ENCODE assay signal across 23 mouse cellular contexts in the genomic region with DNA sequence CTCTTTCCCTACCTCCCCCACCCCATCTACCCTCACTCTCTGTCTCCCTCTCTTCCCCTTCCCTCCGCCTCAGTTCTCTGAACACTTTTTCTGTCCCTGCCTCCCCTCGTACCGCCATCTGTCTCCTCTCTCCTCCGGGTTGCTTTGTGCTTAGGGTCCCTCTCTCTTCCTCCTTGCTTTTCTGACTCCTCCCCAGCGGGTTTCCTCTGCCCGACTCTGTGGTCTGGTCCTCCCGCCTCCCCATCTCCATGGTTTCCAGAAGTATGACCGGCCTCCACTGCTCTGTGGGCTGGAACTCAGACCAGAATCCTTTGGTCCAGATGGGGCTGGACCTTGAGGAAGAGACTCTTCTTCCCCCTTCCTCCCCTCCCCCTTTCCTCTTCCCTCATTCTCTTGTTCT. TPM values are rescaled to one million over a fixed set of nuclear protein-coding genes. Genes with fewer than 3 reads are reported as not detected.
DNase-seq lines count a peak whose midpoint lies in the region; ATAC-seq and TF ChIP-seq lines count a peak whose summit lies in the region.
"Had no signal": no experiment of that assay in that cellular context is flagged by ENCODE, and none has a peak within 500 bp of the region (broad histone marks: within the 10 kb centered on the region; RNA-seq: fewer than 3 reads in every experiment).

No protein-coding gene starts in this region.

- no peaks in the 10 kb centered on the region for H3K36me3 ChIP-seq in neural tube, embryonic 12.5 days
- no peaks in the 10 kb centered on the region for H3K36me3 ChIP-seq in neural tube, embryonic 15.5 days
- no peaks in the 10 kb centered on the region for H3K36me3 ChIP-seq in embryonic facial prominence, embryonic 13.5 days
- no peaks in the 10 kb centered on the region for H3K36me3 ChIP-seq in midbrain, embryonic 10.5 days
- H3K36me3 ChIP-seq in neural tube, embryonic 13.5 days = no peaks in the 10 kb centered on the region
- H3K36me3 ChIP-seq: heart, embryonic 12.5 days; limb, embryonic 15.5 days; lung, embryonic 15.5 days had no signal

- H3K4me1 ChIP-seq in neural tube, embryonic 12.5 days = peaks cover 61% of the 10 kb centered on the region
- H3K4me1 ChIP-seq in neural tube, embryonic 15.5 days = peaks cover 30% of the 10 kb centered on the region
- peaks cover 31% of the 10 kb centered on the region for H3K4me1 ChIP-seq in embryonic facial prominence, embryonic 13.5 days
- peaks cover 87% of the 10 kb centered on the region for H3K4me1 ChIP-seq in midbrain, embryonic 10.5 days
- H3K4me1 ChIP-seq in neural tube, embryonic 13.5 days (replicated peaks) = peaks cover 72% of the 10 kb centered on the region
- no peaks in the 10 kb centered on the region for H3K4me1 ChIP-seq in lung, adult 2 months (ENCODE audit: control insufficient read depth, insufficient read depth, low read length)

- under 1% methylated on average over 8 of the region's 8 CpGs for WGBS in neural tube, embryonic 12.5 days
- WGBS in neural tube, embryonic 15.5 days = 4% methylated on average over 8 of the region's 8 CpGs
- 5% methylated on average over 8 of the region's 8 CpGs for WGBS in embryonic facial prominence, embryonic 13.5 days
- 0% methylated on average over 8 of the region's 8 CpGs for WGBS in midbrain, embryonic 10.5 days
- under 1% methylated on average over 8 of the region's 8 CpGs for WGBS in neural tube, embryonic 13.5 days
- WGBS in lung, adult 2 months = 3% methylated on average over 8 of the region's 8 CpGs

- H3K4me2 ChIP-seq in neural tube, embryonic 12.5 days (replicated peaks) = peak overlapping the region; percentile 67
- H3K4me2 ChIP-seq in neural tube, embryonic 15.5 days = no peak overlapping the region
- H3K4me2 ChIP-seq in embryonic facial prominence, embryonic 13.5 days = peak overlapping the region; percentile 43
- peak overlapping the region; percentile 34 for H3K4me2 ChIP-seq in neural tube, embryonic 13.5 days
- H3K4me2 ChIP-seq: heart, embryonic 12.5 days; limb, embryonic 15.5 days; lung, embryonic 15.5 days had no signal

- H3K9ac ChIP-seq in neural tube, embryonic 12.5 days = peak overlapping the region; percentile 21; the same call in 1 of the 2 replicates
- no peak overlapping the region for H3K9ac ChIP-seq in neural tube, embryonic 15.5 days (replicated peaks)
- 0 out of 2 replicates have a peak overlapping the region, but pooled peaks have one; percentile 51 for H3K9ac ChIP-seq in embryonic facial prominence, embryonic 13.5 days
- no peak overlapping the region for H3K9ac ChIP-seq in neural tube, embryonic 13.5 days
- H3K9ac ChIP-seq: heart, embryonic 12.5 days; limb, embryonic 15.5 days; lung, embryonic 15.5 days had no signal

- peak; percentile 79 for DNase-seq in midbrain, embryonic 10.5 days (ENCODE audit: low spot score)
- DNase-seq in right cerebral cortex, postnatal 10 days (ENCODE audit: low spot score in 2 of 2) = no peak
- no peak for DNase-seq in lung, adult 2 months
- DNase-seq in adrenal gland, postnatal 4 days (ENCODE audit: low spot score in 2 of 2) = no peak
- DNase-seq: adrenal gland, postnatal 14 days; cerebellum, postnatal 14 days; heart, postnatal 36 days; kidney, postnatal 14 days; layer of hippocampus, adult 9-11 months; retina, postnatal 1 day; thymus, postnatal 36 days had no signal

- H3K27ac ChIP-seq in neural tube, embryonic 12.5 days = no peak overlapping the region
- H3K27ac ChIP-seq in neural tube, embryonic 15.5 days (replicated peaks) = no peak overlapping the region
- H3K27ac ChIP-seq in embryonic facial prominence, embryonic 13.5 days = no peak overlapping the region
- peak overlapping the region; percentile 94 for H3K27ac ChIP-seq in midbrain, embryonic 10.5 days (replicated peaks)
- H3K27ac ChIP-seq in neural tube, embryonic 13.5 days (replicated peaks) = no peak overlapping the region
- H3K27ac ChIP-seq: limb, embryonic 15.5 days; lung, embryonic 15.5 days had no signal

- no peak for TF ChIP-seq CTCF in lung, adult 2 months (IDR thresholded peaks at IDR 0.05; ENCODE audit: insufficient read depth, low read length)

- peaks cover 74% of the 10 kb centered on the region for H3K27me3 ChIP-seq in neural tube, embryonic 12.5 days (replicated peaks)
- H3K27me3 ChIP-seq in neural tube, embryonic 15.5 days (replicated peaks) = peaks cover 87% of the 10 kb centered on the region
- H3K27me3 ChIP-seq in embryonic facial prominence, embryonic 13.5 days = peaks cover 100% of the 10 kb centered on the region
- peaks cover 100% of the 10 kb centered on the region for H3K27me3 ChIP-seq in midbrain, embryonic 10.5 days (ENCODE audit: low read depth, poor library complexity, severe bottlenecking)
- H3K27me3 ChIP-seq in neural tube, embryonic 13.5 days = peaks cover 95% of the 10 kb centered on the region

- peak; percentile 30; the same call in 1 of the 2 replicates for ATAC-seq in neural tube, embryonic 12.5 days (ENCODE audit: low FRiP score, low read depth)
- no peak for ATAC-seq in neural tube, embryonic 15.5 days (ENCODE audit: low FRiP score)
- ATAC-seq in embryonic facial prominence, embryonic 13.5 days (ENCODE audit: insufficient number of reproducible peaks, insufficient read depth, low FRiP score, low TSS enrichment, low read depth) = no peak
- ATAC-seq in neural tube, embryonic 13.5 days (ENCODE audit: low read depth) = peak; percentile 32; the same call in 1 of the 2 replicates
- ATAC-seq: CD4-positive, CD25-positive, alpha-beta regulatory T cell, adult 4 months; intestine, postnatal 0 days had no signal

- H3K9me3 ChIP-seq in neural tube, embryonic 12.5 days = no peaks in the 10 kb centered on the region
- no peaks in the 10 kb centered on the region for H3K9me3 ChIP-seq in neural tube, embryonic 15.5 days (replicated peaks)
- H3K9me3 ChIP-seq in embryonic facial prominence, embryonic 13.5 days = no peaks in the 10 kb centered on the region
- 0 out of 2 replicates have a peak, but pooled peaks cover 4% of the 10 kb centered on the region for H3K9me3 ChIP-seq in midbrain, embryonic 10.5 days (replicated peaks)
- H3K9me3 ChIP-seq in neural tube, embryonic 13.5 days = no peaks in the 10 kb centered on the region
- H3K9me3 ChIP-seq: heart, embryonic 12.5 days; limb, embryonic 15.5 days; lung, embryonic 15.5 days had no signal

- H3K4me3 ChIP-seq in neural tube, embryonic 12.5 days = no peak overlapping the region
- H3K4me3 ChIP-seq in neural tube, embryonic 15.5 days (replicated peaks) = no peak overlapping the region
- H3K4me3 ChIP-seq in embryonic facial prominence, embryonic 13.5 days = peak overlapping the region; percentile 23
- H3K4me3 ChIP-seq in midbrain, embryonic 10.5 days = peak overlapping the region; percentile 68
- no peak overlapping the region for H3K4me3 ChIP-seq in neural tube, embryonic 13.5 days
- no peak overlapping the region for H3K4me3 ChIP-seq in lung, adult 2 months (replicated peaks; ENCODE audit: extremely low read depth, low read depth, low read length)
- H3K4me3 ChIP-seq: heart, embryonic 12.5 days; limb, embryonic 15.5 days; lung, embryonic 15.5 days had no signal

- TF ChIP-seq POLR2A in lung, adult 2 months (IDR thresholded peaks at IDR 0.05; ENCODE audit: borderline replicate concordance, extremely low read depth, low read depth, low read length) = no peak

RNA-seq across cellular contexts. Expression of gene Pax7, which starts 2.9 kb away (rescaled TPM):
- 2.3 and 2.7 TPM in 2 replicates for polyA plus RNA-seq in neural tube, embryonic 12.5 days (2016; fragmentation: Nextera tagmentation; extraction: Ambion mirVana)
- polyA plus RNA-seq in neural tube, embryonic 15.5 days (2015; fragmentation: Nextera tagmentation; extraction: Ambion mirVana) = 0.14 and 0.17 TPM in 2 replicates
- 2.5 and 3.5 TPM in 2 replicates for polyA plus RNA-seq in embryonic facial prominence, embryonic 13.5 days (2015; fragmentation: Nextera tagmentation; extraction: Ambion mirVana)
- polyA plus RNA-seq in midbrain, embryonic 10.5 days (2016; fragmentation: Nextera tagmentation; extraction: Ambion mirVana) = 1.3 and 1.8 TPM in 2 replicates
- polyA plus RNA-seq in neural tube, embryonic 13.5 days (2015; fragmentation: Nextera tagmentation; extraction: Ambion mirVana) = 0.50 and 0.70 TPM in 2 replicates
- 0.06 and 0.18 TPM in 2 replicates for polyA plus RNA-seq in lung, adult 2 months (2012; rRNA removed)
- total RNA-seq in adrenal gland, postnatal 4 days (2021) = under 1 TPM; 0.11 to 0.40 TPM
- total RNA-seq: adrenal gland, postnatal 14 days; heart, postnatal 36 days; left cerebral cortex, postnatal 14 days; megakaryocyte, adult 5-6 weeks had no signal
- polyA plus RNA-seq: CD4-positive, CD25-positive, alpha-beta regulatory T cell, adult 4 months; gonadal fat pad, adult 2 months; intestine, postnatal 0 days had no signal

Comparison
In these comparisons a context has a peak if more than half of its experiments do, and no peak if none do; other contexts are left out.
1. ATAC-seq: peak in neural tube, embryonic 12.5 days (single experiment) and neural tube, embryonic 13.5 days (single experiment); none in neural tube, embryonic 15.5 days (single experiment) and embryonic facial prominence, embryonic 13.5 days (single experiment).
2. H3K9ac ChIP-seq: peak in neural tube, embryonic 12.5 days (single experiment) and embryonic facial prominence, embryonic 13.5 days (single experiment); none in neural tube, embryonic 15.5 days (single experiment) and neural tube, embryonic 13.5 days (single experiment).
3. H3K4me3 ChIP-seq: peak in embryonic facial prominence, embryonic 13.5 days (single experiment) and midbrain, embryonic 10.5 days (single experiment); none in neural tube, embryonic 12.5 days (single experiment), neural tube, embryonic 15.5 days (single experiment), neural tube, embryonic 13.5 days (single experiment) and lung, adult 2 months (single experiment).